Mouse (Mus musculus): ENCODE measurements around the gene Mrto4.
A peak's percentile ranks its signal among the peaks of the same experiment; 100 is the strongest.
"Not testable (repeated sequence)": the region's sequence is repeated elsewhere in the genome, so short reads cannot be mapped to it uniquely, and the experiment has no call there.

Mrto4 gene

GRCm38 (mm10) chr4:139351931-139352711 is at the start of gene Mrto4, which contains the start of the genes Emc1 and Ubr4:
Gene Mrto4, minus strand, starts transcription at chr4:139352576.
Gene Emc1, plus strand, starts transcription at chr4:139352587.
Gene Ubr4, plus strand, starts transcription at chr4:139352609.
- peak; percentile 67 for DNase-seq (ENCODE audit: low spot score)

- DNase-seq (ENCODE audit: low spot score): no peak
Measured at GRCm38 (mm10) chr4:139400487-139400886, 48.1 kb upstream of the Mrto4 start.

GRCm38 (mm10) chr4:139395431-139395830 is 43.1 kb upstream of the Mrto4 start:
- no peak for DNase-seq (ENCODE audit: low spot score)

- DNase-seq (ENCODE audit: low spot score): no peak
Measured at GRCm38 (mm10) chr4:139389557-139389956, 37.2 kb upstream of the Mrto4 start.

- no peak for DNase-seq (ENCODE audit: low spot score)
Measured at GRCm38 (mm10) chr4:139386869-139387319, 34.5 kb upstream of the Mrto4 start.

- not testable (repeated sequence) for DNase-seq (ENCODE audit: low spot score)
Measured at GRCm38 (mm10) chr4:139385841-139386240, 33.5 kb upstream of the Mrto4 start.

GRCm38 (mm10) chr4:139382231-139382630 is 29.9 kb upstream of the Mrto4 start:
- DNase-seq (ENCODE audit: low spot score): no peak

GRCm38 (mm10) chr4:139381452-139381845 is 29.1 kb upstream of the Mrto4 start:
- DNase-seq (ENCODE audit: low spot score): no peak

- DNase-seq (ENCODE audit: low spot score): no peak
Measured at GRCm38 (mm10) chr4:139380775-139381451, 28.5 kb upstream of the Mrto4 start.

- peak; percentile 98 for DNase-seq (ENCODE audit: low spot score)
Measured at GRCm38 (mm10) chr4:139380207-139380748, 27.9 kb upstream of the Mrto4 start.

- DNase-seq (ENCODE audit: low spot score): no peak
Measured at GRCm38 (mm10) chr4:139379719-139380118, 27.3 kb upstream of the Mrto4 start.

GRCm38 (mm10) chr4:139373531-139373930 is 21.2 kb upstream of the Mrto4 start:
- no peak for DNase-seq (ENCODE audit: low spot score)

- DNase-seq (ENCODE audit: low spot score): no peak
Measured at GRCm38 (mm10) chr4:139373130-139373529, 20.8 kb upstream of the Mrto4 start.

- no peak for DNase-seq (ENCODE audit: low spot score)
Measured at GRCm38 (mm10) chr4:139368038-139368437, 15.7 kb upstream of the Mrto4 start.

GRCm38 (mm10) chr4:139367336-139367735 is 15.0 kb upstream of the Mrto4 start:
- no peak for DNase-seq (ENCODE audit: low spot score)

- DNase-seq (ENCODE audit: low spot score): no peak
Measured at GRCm38 (mm10) chr4:139360761-139361548, 8.6 kb upstream of the Mrto4 start.

- DNase-seq (ENCODE audit: low spot score): no peak
Measured at GRCm38 (mm10) chr4:139357211-139357610, 4.8 kb upstream of the Mrto4 start.

- DNase-seq (ENCODE audit: low spot score): no peak
Measured at GRCm38 (mm10) chr4:139352832-139353231, 456 bp upstream of the Mrto4 start.

- no peak for DNase-seq (ENCODE audit: low spot score)
Measured at GRCm38 (mm10) chr4:139345416-139346019, 6.9 kb downstream of the Mrto4 start.

GRCm38 (mm10) chr4:139343718-139344117 is 8.7 kb downstream of the Mrto4 start:
- no peak for DNase-seq (ENCODE audit: low spot score)

GRCm38 (mm10) chr4:139341556-139342233 is 10.7 kb downstream of the Mrto4 start:
- no peak for DNase-seq (ENCODE audit: low spot score)

All from layer of hippocampus, adult 9-10 months (tissue).